Mouse (Mus musculus) lung, embryonic 16.5 days (tissue): ENCODE data around the gene Ttbk1. TPM values are rescaled to one million over a fixed set of nuclear protein-coding genes. Genes with fewer than 3 reads are reported as not detected.

Experiments
- ATAC-seq: fragments of 200-750 bp; cut with Nextera tagmentation; 2 replicates; pipeline ENCODE4 v1.8.0; 2017; ENCODE audit warnings: low read depth, mild to moderate bottlenecking, moderate library complexity
- H3K27ac ChIP-seq: fragments of 300-500 bp; sonication (generic); 2 replicates; pipeline ENCODE4 v1.5.1; 2014; ENCODE audit warnings: mild to moderate bottlenecking, control low read depth, low read length
- H3K27me3 ChIP-seq: fragments of 300-500 bp; sonication (generic); 2 replicates; pipeline ENCODE4 v1.6.1; 2014; ENCODE audit warnings: low read depth, low read length, mixed read lengths; ENCODE audit not compliant: control insufficient read depth, insufficient read depth
- H3K36me3 ChIP-seq: fragments of 300-500 bp; sonication (generic); 2 replicates; pipeline ENCODE4 v1.6.1; 2014; ENCODE audit warnings: low read length; ENCODE audit not compliant: control insufficient read depth, insufficient read depth
- H3K4me1 ChIP-seq: fragments of 300-500 bp; sonication (generic); replicated peaks from 2 replicates; pipeline ENCODE4 v1.6.1; 2014; ENCODE audit warnings: low read length, mixed read lengths; ENCODE audit not compliant: control insufficient read depth, insufficient read depth
- H3K4me2 ChIP-seq: fragments of 300-500 bp; sonication (generic); 2 replicates; pipeline ENCODE4 v1.6.1; 2014; ENCODE audit warnings: low read depth, low read length, control low read depth
- H3K4me3 ChIP-seq: fragments of 300-500 bp; sonication (generic); 2 replicates; pipeline ENCODE4 v1.5.1; 2014; ENCODE audit warnings: mild to moderate bottlenecking, low read length, control low read depth
- H3K9ac ChIP-seq: fragments of 300-500 bp; sonication (generic); 2 replicates; pipeline ENCODE4 v1.6.1; 2014; ENCODE audit warnings: low read length, control low read depth
- H3K9me3 ChIP-seq: fragments of 300-500 bp; sonication (generic); 2 replicates; pipeline ENCODE4 v1.6.1; 2016; ENCODE audit warnings: low read length; ENCODE audit not compliant: control insufficient read depth
- WGBS: fragments of 180-500 bp; shearing (Covaris S2); extraction: QIAGEN DNeasy Blood & Tissue Kit; methylation state at CpG from one replicate; pipeline ENCODE4 v1.1.7; 2014; 5-methylcytosine and 5-hydroxymethylcytosine counted together
- polyA plus RNA-seq: library from polyadenylated mRNA; unstranded; fragments of >200 nt; fragmentation: Nextera tagmentation; extraction: Ambion mirVana; gene quantifications from 2 replicates; pipeline ENCODE4 v1.2.1, GENCODE M21; 2015

The Ttbk1 gene
- polyA plus RNA-seq, 1 experiment from 2014 or later = 0.03 TPM

GRCm38 (mm10) chr17:46439176-46439575, 48.3 kb downstream of the Ttbk1 start:
- ATAC-seq = no peak
- no peaks in the 10 kb centered on the region for H3K36me3 ChIP-seq
- no peaks in the 10 kb centered on the region for H3K9me3 ChIP-seq
- 81% methylated on average over 10 of the region's 10 CpGs for WGBS
- no peaks in the 10 kb centered on the region; the same call in 1 of the 2 replicates for H3K4me1 ChIP-seq
- H3K27ac ChIP-seq = no peak overlapping the region
- peaks cover 17% of the 10 kb centered on the region; the same call in 1 of the 2 replicates for H3K27me3 ChIP-seq
- H3K4me2 ChIP-seq = no peak overlapping the region
- H3K9ac ChIP-seq = no peak overlapping the region
- no peak overlapping the region for H3K4me3 ChIP-seq

DNA sequence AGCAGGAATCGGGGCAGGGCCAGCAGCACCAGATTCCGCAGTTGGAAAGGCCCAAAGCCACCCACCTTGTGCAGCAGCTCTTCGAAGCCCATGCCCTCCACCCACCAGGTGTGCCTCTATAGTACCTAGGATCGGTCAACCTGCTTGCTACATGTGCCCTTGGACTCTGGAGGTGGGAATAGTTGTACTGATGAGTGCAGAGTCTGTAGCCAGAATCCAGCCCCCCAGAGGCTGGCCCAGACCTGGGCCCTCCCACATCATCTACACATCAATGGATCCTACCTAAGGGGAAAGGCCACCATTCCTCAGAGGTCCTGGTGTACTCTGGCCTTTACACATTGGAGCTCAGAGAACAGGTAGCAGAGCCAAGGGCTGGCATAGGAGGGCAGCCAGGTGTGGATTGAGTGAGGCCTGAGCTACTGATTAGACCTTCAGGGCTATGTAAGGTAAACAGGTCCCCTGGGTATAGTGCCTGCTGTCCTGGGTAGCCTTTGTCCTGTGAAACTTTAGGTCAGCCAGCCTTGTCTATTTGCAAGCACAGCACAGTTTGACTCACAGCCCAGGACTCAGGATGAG, 49.1 kb downstream of the Ttbk1 start, which contains the start of gene Slc22a7:
TSS of gene Slc22a7 (minus strand) at position 160 of the 576 bp plus-strand sequence.
- H3K27ac ChIP-seq = no peak within 1 kb of the TSS
- no peak within 1 kb of the TSS for H3K4me2 ChIP-seq
- WGBS = 91% methylated on average over 4 of the region's 4 CpGs
- H3K4me3 ChIP-seq = no peak within 1 kb of the TSS
- H3K9ac ChIP-seq = no peak within 1 kb of the TSS
- peaks cover 3% of the 10 kb centered on the region for H3K4me1 ChIP-seq
- H3K36me3 ChIP-seq = no peaks in the 10 kb centered on the region
- no peaks in the 10 kb centered on the region for H3K9me3 ChIP-seq
- ATAC-seq = no peak
- peaks cover 10% of the 10 kb centered on the region; the same call in 1 of the 2 replicates for H3K27me3 ChIP-seq

DNA sequence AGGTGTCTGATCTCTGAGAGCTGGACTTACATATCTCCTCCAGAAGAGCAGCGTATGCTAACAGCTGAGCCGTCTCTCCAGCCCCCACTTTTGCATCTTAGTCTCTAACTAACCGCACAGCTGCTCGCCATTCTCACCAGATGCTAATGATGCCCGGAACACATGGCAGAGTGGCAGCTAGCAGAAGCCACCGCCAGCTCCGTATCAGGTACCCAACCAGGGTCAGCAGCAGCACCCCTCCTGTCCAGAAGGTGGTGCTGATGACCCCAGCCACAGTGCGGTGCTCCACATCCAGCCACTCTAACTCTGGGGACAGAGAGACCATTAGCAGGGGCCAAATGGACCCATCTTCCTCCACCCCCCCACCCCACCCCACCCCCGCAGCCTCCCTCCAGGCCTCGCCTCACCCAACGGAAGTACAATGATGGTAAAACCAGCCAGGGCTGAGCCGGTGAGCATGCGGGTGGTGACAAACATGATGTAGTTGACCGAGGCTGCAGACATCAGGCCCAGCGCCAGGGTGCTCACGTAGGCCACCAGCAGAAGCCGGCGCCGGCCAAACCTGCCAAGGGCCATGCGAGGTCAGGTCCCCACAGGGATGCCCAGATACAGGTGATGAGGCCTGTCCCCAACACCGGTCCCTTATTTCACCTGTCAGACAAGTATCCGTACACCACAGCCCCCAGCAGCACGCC, 50.7 kb downstream of the Ttbk1 start:
- Histone ChIP-seq H3K4me1 (peaks cover 3% of the 10 kb centered on the region), H3K4me2 (no peak overlapping the region), H3K27ac (no peak overlapping the region), H3K36me3 (no peaks in the 10 kb centered on the region), H3K4me3 (no peak overlapping the region), H3K9ac (no peak overlapping the region), H3K9me3 (no peaks in the 10 kb centered on the region), H3K27me3 (peaks cover 2% of the 10 kb centered on the region; the same call in 1 of the 2 replicates)
- ATAC-seq = peak; percentile 53
- 16% methylated on average over 23 of the region's 23 CpGs for WGBS

DNA sequence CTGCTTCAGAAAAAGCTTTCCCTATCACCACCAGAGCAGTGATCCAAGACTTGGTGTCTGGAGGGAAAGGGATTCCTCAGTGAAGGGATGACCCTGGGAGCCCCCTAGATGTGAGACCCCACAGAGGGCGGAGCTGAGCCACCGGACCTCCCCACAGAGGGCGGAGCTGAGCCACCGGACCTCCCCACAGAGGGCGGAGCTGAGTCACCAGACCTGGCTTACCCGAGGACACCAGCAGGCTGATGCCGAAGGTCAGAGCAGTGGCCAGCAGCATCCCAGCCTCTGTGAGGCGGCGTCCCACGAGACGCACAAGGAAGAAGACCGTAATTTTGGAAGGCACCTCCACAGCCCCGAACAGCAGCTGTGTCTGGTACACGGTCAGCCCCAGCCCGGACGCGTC, 53.8 kb downstream of the Ttbk1 start:
- WGBS = 8% methylated on average over 17 of the region's 17 CpGs
- peak; percentile 53 for ATAC-seq
- H3K9me3 ChIP-seq = no peaks in the 10 kb centered on the region
- H3K9ac ChIP-seq = no peak overlapping the region
- no peak overlapping the region for H3K27ac ChIP-seq
- peak overlapping the region; percentile 48 for H3K4me2 ChIP-seq
- no peaks in the 10 kb centered on the region for H3K36me3 ChIP-seq
- H3K4me3 ChIP-seq = peak overlapping the region; percentile 9; the same call in 1 of the 2 replicates
- peaks cover 2% of the 10 kb centered on the region; the same call in 1 of the 2 replicates for H3K27me3 ChIP-seq
- peaks cover 8% of the 10 kb centered on the region for H3K4me1 ChIP-seq

- Histone ChIP-seq H3K27ac (no peak within 1 kb of the TSS), H3K4me2 (peak within 1 kb of the TSS; percentile 42), H3K9me3 (no peaks in the 10 kb centered on the region), H3K9ac (no peak within 1 kb of the TSS), H3K4me3 (0 out of 2 replicates have a peak within 1 kb of the TSS, but pooled peaks have one; percentile 10), H3K27me3 (no peaks in the 10 kb centered on the region), H3K4me1 (peaks cover 7% of the 10 kb centered on the region), H3K36me3 (no peaks in the 10 kb centered on the region)
- WGBS = 13% methylated on average over 13 of the region's 18 CpGs
- ATAC-seq = peak; percentile 73; the same call in 1 of the 2 replicates
Observed at GRCm38 (mm10) chr17:46428761-46429414, 58.6 kb downstream of the Ttbk1 start, which contains the start of gene Crip3. TSS of gene Crip3 (plus strand) at chr17:46428926.

DNA sequence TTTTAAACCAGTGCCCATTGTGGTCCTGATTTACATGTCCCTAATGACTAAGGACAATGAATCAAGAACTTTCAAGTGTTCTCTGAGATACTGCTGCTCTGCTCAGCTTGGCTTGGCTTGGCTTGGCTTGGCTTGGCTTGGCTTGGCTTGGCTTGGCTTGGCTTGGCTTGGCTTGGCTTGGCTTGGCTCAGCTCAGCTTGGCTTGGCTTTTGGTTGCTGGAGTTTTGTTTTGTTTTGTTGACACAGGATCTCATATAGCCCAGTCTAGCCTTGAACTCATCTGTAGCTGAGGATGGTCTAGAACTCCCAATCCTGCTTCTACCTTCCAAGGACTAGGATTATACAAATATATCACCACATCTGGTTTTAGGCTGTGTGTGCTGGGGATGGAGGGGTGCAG, 61.0 kb downstream of the Ttbk1 start:
- Histone ChIP-seq H3K4me1 (peaks cover 5% of the 10 kb centered on the region; the same call in 1 of the 2 replicates), H3K4me3 (no peak overlapping the region), H3K9me3 (no peaks in the 10 kb centered on the region), H3K27me3 (no peaks in the 10 kb centered on the region), H3K27ac (no peak overlapping the region), H3K9ac (no peak overlapping the region), H3K36me3 (no peaks in the 10 kb centered on the region), H3K4me2 (no peak overlapping the region)
- no peak for ATAC-seq

- no peak overlapping the region for H3K4me3 ChIP-seq
- no peak for ATAC-seq
- no peaks in the 10 kb centered on the region for H3K27me3 ChIP-seq
- no peak overlapping the region for H3K4me2 ChIP-seq
- H3K9ac ChIP-seq = no peak overlapping the region
- no peaks in the 10 kb centered on the region for H3K9me3 ChIP-seq
- H3K27ac ChIP-seq = no peak overlapping the region
- H3K36me3 ChIP-seq = no peaks in the 10 kb centered on the region
- H3K4me1 ChIP-seq = no peaks in the 10 kb centered on the region
Observed at GRCm38 (mm10) chr17:46419717-46420116, 67.8 kb downstream of the Ttbk1 start.

DNA sequence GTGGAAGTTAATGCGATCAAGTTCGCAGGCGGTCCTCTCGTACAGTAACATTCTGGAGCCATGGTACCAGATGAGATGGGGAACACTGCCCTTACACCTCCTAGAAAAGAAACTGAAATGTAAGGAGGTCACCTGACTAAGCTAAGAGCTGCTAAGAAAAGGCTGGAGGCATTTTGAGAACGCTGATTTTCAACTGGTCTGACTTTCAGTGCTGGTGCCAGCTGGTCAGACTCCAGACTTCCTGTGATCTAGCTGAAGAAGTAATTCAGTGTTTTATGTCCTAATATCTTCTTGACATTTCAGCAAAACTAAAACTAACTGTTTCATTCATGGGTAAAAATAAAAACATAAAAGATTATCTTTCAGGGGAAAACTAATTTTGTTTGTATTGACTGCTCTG, 68.8 kb downstream of the Ttbk1 start:
- 74% methylated on average over 5 of the region's 5 CpGs for WGBS
- H3K4me2 ChIP-seq = no peak overlapping the region
- no peaks in the 10 kb centered on the region for H3K27me3 ChIP-seq
- H3K36me3 ChIP-seq = peaks cover 3% of the 10 kb centered on the region; the same call in 1 of the 2 replicates
- H3K4me1 ChIP-seq = no peaks in the 10 kb centered on the region
- H3K4me3 ChIP-seq = no peak overlapping the region
- no peak overlapping the region for H3K27ac ChIP-seq
- H3K9ac ChIP-seq = no peak overlapping the region
- no peaks in the 10 kb centered on the region for H3K9me3 ChIP-seq
- ATAC-seq = no peak

DNA sequence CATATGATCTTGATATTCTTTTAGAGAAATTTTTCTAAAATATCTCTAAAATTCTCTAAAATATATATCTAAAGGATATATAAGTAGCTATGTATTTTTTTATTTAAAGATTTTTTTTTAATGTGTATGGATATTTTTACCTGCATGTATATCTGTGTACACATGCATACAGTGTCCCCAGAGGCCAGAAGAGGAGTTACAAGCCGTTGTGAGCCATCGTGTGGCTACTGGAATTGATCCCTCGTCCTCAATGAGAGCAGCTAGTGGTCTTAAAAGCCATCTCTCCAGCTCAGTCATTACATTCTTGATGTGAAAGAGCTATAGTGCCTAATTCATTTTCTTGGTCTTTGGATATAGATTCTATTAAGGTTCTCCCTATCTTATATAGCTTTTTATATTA, 79.0 kb downstream of the Ttbk1 start:
- no peak for ATAC-seq
- no peaks in the 10 kb centered on the region for H3K9me3 ChIP-seq
- no peaks in the 10 kb centered on the region for H3K27me3 ChIP-seq
- no peak overlapping the region for H3K9ac ChIP-seq
- no peaks in the 10 kb centered on the region for H3K4me1 ChIP-seq
- H3K27ac ChIP-seq = no peak overlapping the region
- no peak overlapping the region for H3K4me3 ChIP-seq
- WGBS = 28% methylated on average over 3 of the region's 3 CpGs
- peaks cover 18% of the 10 kb centered on the region for H3K36me3 ChIP-seq
- H3K4me2 ChIP-seq = no peak overlapping the region
